Mouse (Mus musculus) liver, adult 2 months (tissue): Measurements from ENCODE around the gene Rapgef5. TPM values are rescaled to one million over a fixed set of nuclear protein-coding genes. Genes with fewer than 3 reads are reported as not detected.

ENCODE experiments used
- DNase-seq: peaks from one replicate; pipeline ENCODE4 v3.0.0-alpha.2; 2011; ENCODE audit warnings: low read depth, low spot score; ENCODE audit errors: extremely low read depth
- H3K27ac ChIP-seq: fragments of 200-500 bp; replicated peaks from 2 replicates; pipeline ENCODE4 v1.5.1; 2012; ENCODE audit warnings: low read depth, mild to moderate bottlenecking, control low read depth, inconsistent platforms, low read length; ENCODE audit not compliant: insufficient read depth
- H3K27me3 ChIP-seq: fragments of 200-500 bp; 2 replicates; pipeline ENCODE4 v1.6.1; 2012; ENCODE audit warnings: mild to moderate bottlenecking, moderate library complexity, low read length, inconsistent platforms; ENCODE audit not compliant: control insufficient read depth, insufficient read depth
- H3K36me3 ChIP-seq: fragments of 200-500 bp; 2 replicates; pipeline ENCODE4 v1.6.1; 2012; ENCODE audit warnings: low read length, inconsistent platforms; ENCODE audit not compliant: control insufficient read depth, insufficient read depth
- H3K4me1 ChIP-seq: fragments of 200-500 bp; 2 replicates; pipeline ENCODE4 v1.6.1; 2011; ENCODE audit warnings: low read length; ENCODE audit not compliant: control insufficient read depth, insufficient read depth
- H3K4me3 ChIP-seq: fragments of 200-500 bp; 2 replicates; pipeline ENCODE4 v1.5.1; 2011; ENCODE audit warnings: low read depth, mild to moderate bottlenecking, control low read depth, low read length, moderate library complexity; ENCODE audit not compliant: insufficient read depth
- H3K79me2 ChIP-seq: fragments of 200-500 bp; 2 replicates; pipeline ENCODE4 v1.6.1; 2012; ENCODE audit warnings: inconsistent platforms, mild to moderate bottlenecking, low read length, moderate library complexity; ENCODE audit not compliant: control insufficient read depth, insufficient read depth
- H3K9ac ChIP-seq: fragments of 200-500 bp; 2 replicates; pipeline ENCODE4 v1.6.1; 2012; ENCODE audit warnings: low read depth, mild to moderate bottlenecking, control low read depth, inconsistent platforms, low read length
- CTCF ChIP-seq: fragments of 200-500 bp; IDR thresholded peaks from 2 replicates; pipeline ENCODE4 v1.5.1; 2011; ENCODE audit warnings: low read depth, low read length, control low read depth
- POLR2A ChIP-seq: fragments of 200-500 bp; IDR thresholded peaks from 2 replicates; pipeline ENCODE4 v1.6.1; 2011; ENCODE audit warnings: low read length, control low read depth; ENCODE audit not compliant: insufficient read depth; ENCODE audit errors: extremely low read depth
- WGBS: fragments of 180-500 bp; shearing (Covaris S2); methylation state at CpG from one replicate; pipeline ENCODE4 v1.1.7; 2018; 5-methylcytosine and 5-hydroxymethylcytosine counted together
- polyA plus RNA-seq: library from polyadenylated mRNA; depleted of rRNA; stranded (reverse); fragments of >200 nt; gene quantifications from 2 replicates; pipeline ENCODE4 v1.2.3, GENCODE M21; 2012
- total RNA-seq: library from RNA; depleted of rRNA; stranded (reverse); fragments of >200 nt; gene quantifications from 2 replicates; pipeline ENCODE4 v1.2.3, GENCODE M21; 2014

The Rapgef5 gene
- total and polyA plus RNA-seq, 2 experiments: 2.1 to 13.3 TPM

GRCm38 (mm10) chr12:117658821-117659220, 142.5 kb downstream of the Rapgef5 start:
- TF ChIP-seq POLR2A (no peak), CTCF (no peak)
- 64% methylated on average over 6 of the region's 6 CpGs for WGBS

GRCm38 (mm10) chr12:117660361-117660760, 144.1 kb downstream of the Rapgef5 start:
- no peaks in the 10 kb centered on the region; the same call in 1 of the 2 replicates for H3K79me2 ChIP-seq
- peak overlapping the region; percentile 64 for H3K9ac ChIP-seq
- DNase-seq: no peak
- whole genome bisulfite sequencing: 65% methylated on average over 4 of the region's 4 CpGs
- TF ChIP-seq CTCF: no peak
- no peak for TF ChIP-seq POLR2A
- no peaks in the 10 kb centered on the region for H3K27me3 ChIP-seq
- peak overlapping the region; percentile 55 for H3K27ac ChIP-seq
- H3K4me3 ChIP-seq: peak overlapping the region; percentile 54
- H3K36me3 ChIP-seq: no peaks in the 10 kb centered on the region
- 0 out of 2 replicates have a peak, but pooled peaks cover 2% of the 10 kb centered on the region for H3K4me1 ChIP-seq

More at GRCm38 (mm10) chr12:117658821-117659220, 142.5 kb downstream of the Rapgef5 start:
- Histone ChIP-seq H3K4me1 (no peaks in the 10 kb centered on the region), H3K27ac (peak overlapping the region; percentile 39; the same call in 1 of the 2 replicates), H3K36me3 (no peaks in the 10 kb centered on the region), H3K4me3 (peak overlapping the region; percentile 68), H3K27me3 (no peaks in the 10 kb centered on the region), H3K79me2 (no peaks in the 10 kb centered on the region; the same call in 1 of the 2 replicates), H3K9ac (peak overlapping the region; percentile 64)
- DNase-seq: no peak

GRCm38 (mm10) chr12:117661871-117662270, 145.6 kb downstream of the Rapgef5 start:
- H3K27ac ChIP-seq: peak overlapping the region; percentile 15; the same call in 1 of the 2 replicates
- H3K36me3 ChIP-seq: no peaks in the 10 kb centered on the region
- peak overlapping the region; percentile 31 for H3K4me3 ChIP-seq
- DNase-seq: no peak
- TF ChIP-seq POLR2A (no peak), CTCF (no peak)
- no peaks in the 10 kb centered on the region; the same call in 1 of the 2 replicates for H3K79me2 ChIP-seq
- no peaks in the 10 kb centered on the region for H3K27me3 ChIP-seq
- WGBS: 74% methylated on average over 6 of the region's 6 CpGs
- H3K9ac ChIP-seq: no peak overlapping the region
- 0 out of 2 replicates have a peak, but pooled peaks cover 2% of the 10 kb centered on the region for H3K4me1 ChIP-seq

- no peak for TF ChIP-seq CTCF
- TF ChIP-seq POLR2A: no peak
- Histone ChIP-seq H3K4me1 (0 out of 2 replicates have a peak, but pooled peaks cover 2% of the 10 kb centered on the region), H3K27me3 (no peaks in the 10 kb centered on the region), H3K9ac (no peak overlapping the region), H3K36me3 (no peaks in the 10 kb centered on the region), H3K4me3 (no peak overlapping the region), H3K79me2 (no peaks in the 10 kb centered on the region; the same call in 1 of the 2 replicates), H3K27ac (no peak overlapping the region)
- 61% methylated on average over 5 of the region's 5 CpGs for WGBS
- peak; percentile 31 for DNase-seq
Measured at GRCm38 (mm10) chr12:117663637-117664036, 147.4 kb downstream of the Rapgef5 start.

GRCm38 (mm10) chr12:117664644-117665043, 148.4 kb downstream of the Rapgef5 start:
- TF ChIP-seq POLR2A (no peak), CTCF (no peak)
- Histone ChIP-seq H3K79me2 (no peaks in the 10 kb centered on the region; the same call in 1 of the 2 replicates), H3K27me3 (no peaks in the 10 kb centered on the region), H3K4me3 (no peak overlapping the region), H3K27ac (peak overlapping the region; percentile 65), H3K4me1 (0 out of 2 replicates have a peak, but pooled peaks cover 2% of the 10 kb centered on the region), H3K36me3 (no peaks in the 10 kb centered on the region), H3K9ac (peak overlapping the region; percentile 47; the same call in 1 of the 2 replicates)
- WGBS: 78% methylated on average over 5 of the region's 5 CpGs
- DNase-seq: no peak

- Histone ChIP-seq H3K4me1 (0 out of 2 replicates have a peak, but pooled peaks cover 2% of the 10 kb centered on the region), H3K9ac (no peak overlapping the region), H3K79me2 (no peaks in the 10 kb centered on the region; the same call in 1 of the 2 replicates), H3K4me3 (no peak overlapping the region), H3K27ac (no peak overlapping the region), H3K27me3 (no peaks in the 10 kb centered on the region), H3K36me3 (no peaks in the 10 kb centered on the region)
- no peak for TF ChIP-seq CTCF
- TF ChIP-seq POLR2A: no peak
- WGBS: 92% methylated on average over 3 of the region's 3 CpGs
- DNase-seq: no peak
Measured at GRCm38 (mm10) chr12:117666391-117666790, 150.1 kb downstream of the Rapgef5 start.
